Comparison of ENCODE assay signal across 26 mouse cellular contexts in genomic region chr10:60498538-60498937, GRCm38 (mm10).
DNase-seq lines count a peak whose midpoint lies in the region; ATAC-seq lines count a peak whose summit lies in the region.
"Had no signal": no experiment of that assay in that cellular context is flagged by ENCODE, and none has a peak within 500 bp of the region (broad histone marks: within the 10 kb centered on the region; RNA-seq: fewer than 3 reads in every experiment).

No protein-coding gene starts in this region.

- no peak overlapping the region for H3K4me3 ChIP-seq in midbrain, embryonic 13.5 days (replicated peaks)
- H3K4me3 ChIP-seq in midbrain, embryonic 10.5 days, result no peak overlapping the region
- H3K4me3 ChIP-seq in embryonic facial prominence, embryonic 10.5 days, result no peak overlapping the region
- H3K4me3 ChIP-seq in heart, embryonic 10.5 days, result no peak overlapping the region
- H3K4me3 ChIP-seq: embryonic facial prominence, embryonic 13.5 days; layer of hippocampus, adult 2 months; limb, embryonic 15.5 days; neural tube, embryonic 12.5 days had no signal

- no peaks in the 10 kb centered on the region for H3K9me3 ChIP-seq in midbrain, embryonic 13.5 days
- H3K9me3 ChIP-seq in midbrain, embryonic 10.5 days (replicated peaks), result no peaks in the 10 kb centered on the region; the same call in 1 of the 2 replicates
- no peaks in the 10 kb centered on the region for H3K9me3 ChIP-seq in embryonic facial prominence, embryonic 10.5 days
- no peaks in the 10 kb centered on the region for H3K9me3 ChIP-seq in heart, embryonic 10.5 days
- H3K9me3 ChIP-seq: embryonic facial prominence, embryonic 13.5 days; limb, embryonic 15.5 days; neural tube, embryonic 12.5 days had no signal

- no peak overlapping the region for H3K4me2 ChIP-seq in midbrain, embryonic 13.5 days (replicated peaks)
- H3K4me2 ChIP-seq: embryonic facial prominence, embryonic 13.5 days; heart, embryonic 11.5 days; limb, embryonic 15.5 days; neural tube, embryonic 12.5 days had no signal

- H3K36me3 ChIP-seq in midbrain, embryonic 13.5 days, result no peaks in the 10 kb centered on the region
- no peaks in the 10 kb centered on the region for H3K36me3 ChIP-seq in midbrain, embryonic 10.5 days
- H3K36me3 ChIP-seq in embryonic facial prominence, embryonic 10.5 days (replicated peaks), result no peaks in the 10 kb centered on the region
- no peaks in the 10 kb centered on the region for H3K36me3 ChIP-seq in heart, embryonic 10.5 days
- H3K36me3 ChIP-seq: embryonic facial prominence, embryonic 13.5 days; G1E; limb, embryonic 15.5 days; neural tube, embryonic 12.5 days had no signal

- H3K9ac ChIP-seq in midbrain, embryonic 13.5 days (replicated peaks), result no peak overlapping the region
- H3K9ac ChIP-seq: embryonic facial prominence, embryonic 13.5 days; limb, embryonic 15.5 days; neural tube, embryonic 12.5 days had no signal

- no peak overlapping the region for H3K27ac ChIP-seq in midbrain, embryonic 13.5 days
- H3K27ac ChIP-seq in midbrain, embryonic 10.5 days (replicated peaks), result no peak overlapping the region
- peak overlapping the region; percentile 19; the same call in 1 of the 2 replicates for H3K27ac ChIP-seq in embryonic facial prominence, embryonic 10.5 days (replicated peaks)
- no peak overlapping the region for H3K27ac ChIP-seq in heart, embryonic 10.5 days
- H3K27ac ChIP-seq: embryonic facial prominence, embryonic 13.5 days; layer of hippocampus, adult 2 months; limb, embryonic 15.5 days; neural tube, embryonic 12.5 days had no signal

- ATAC-seq in midbrain, embryonic 13.5 days, result peak; percentile 43; the same call in 1 of the 2 replicates
- ATAC-seq: activated CD4-positive, CD25-positive, alpha-beta regulatory T cell, adult 4 months; forebrain, embryonic 16.5 days; lung, postnatal 0 days had no signal

- peaks cover 21% of the 10 kb centered on the region for H3K4me1 ChIP-seq in midbrain, embryonic 13.5 days (replicated peaks)
- H3K4me1 ChIP-seq in midbrain, embryonic 10.5 days, result peaks cover 17% of the 10 kb centered on the region
- H3K4me1 ChIP-seq in embryonic facial prominence, embryonic 10.5 days, result peaks cover 15% of the 10 kb centered on the region
- peaks cover 13% of the 10 kb centered on the region for H3K4me1 ChIP-seq in heart, embryonic 10.5 days
- H3K4me1 ChIP-seq: embryonic facial prominence, embryonic 13.5 days; limb, embryonic 15.5 days had no signal

- WGBS in midbrain, embryonic 13.5 days, result 12% methylated on average over 4 of the region's 4 CpGs
- 22% methylated on average over 4 of the region's 4 CpGs for WGBS in midbrain, embryonic 10.5 days
- 25% methylated on average over 4 of the region's 4 CpGs for WGBS in embryonic facial prominence, embryonic 10.5 days
- 32% methylated on average over 4 of the region's 4 CpGs for WGBS in heart, embryonic 10.5 days

- peak; percentile 50 for DNase-seq in adrenal gland, adult 2 months
- no peak for DNase-seq in adrenal gland, postnatal 4 days (ENCODE audit: low spot score in 2 of 2)
- DNase-seq in midbrain, embryonic 10.5 days (ENCODE audit: low spot score), result no peak
- no peak for DNase-seq in embryonic facial prominence, embryonic 10.5 days (ENCODE audit: low spot score)
- no peak for DNase-seq in natural killer cell, adult 2 months (ENCODE audit: low spot score in 2 of 2)
- DNase-seq in heart, embryonic 10.5 days (ENCODE audit: low spot score), result no peak
- DNase-seq in layer of hippocampus, postnatal 36 days, result no peak
- DNase-seq: cerebellum, adult 11 months; cerebellum, postnatal 25 days; gastrocnemius, postnatal 36 days; heart, postnatal 14 days; kidney, adult 18-20 months; kidney, postnatal 10 days; right cerebral cortex, postnatal 14 days; spleen, adult 18-20 months; thymus, postnatal 25 days had no signal

- no peaks in the 10 kb centered on the region for H3K27me3 ChIP-seq in midbrain, embryonic 13.5 days
- H3K27me3 ChIP-seq in midbrain, embryonic 10.5 days (ENCODE audit: low read depth, poor library complexity, severe bottlenecking), result 0 out of 2 replicates have a peak, but pooled peaks cover 5% of the 10 kb centered on the region
- no peaks in the 10 kb centered on the region; the same call in 1 of the 2 replicates for H3K27me3 ChIP-seq in embryonic facial prominence, embryonic 10.5 days (replicated peaks; ENCODE audit: low read depth, poor library complexity, severe bottlenecking)
- H3K27me3 ChIP-seq in heart, embryonic 10.5 days (ENCODE audit: insufficient read depth, poor library complexity, severe bottlenecking), result peaks cover 44% of the 10 kb centered on the region
- H3K27me3 ChIP-seq: embryonic facial prominence, embryonic 13.5 days; neural tube, embryonic 12.5 days had no signal
